Mouse (Mus musculus): ENCODE measurements around the gene Scarf2. TPM values are rescaled to one million over a fixed set of nuclear protein-coding genes. Genes with fewer than 3 reads are reported as not detected.

Scarf2 gene
- polyA plus RNA-seq, 1 experiment from 2014 or later, result 0.97 TPM

GRCm38 (mm10) chr16:17816528-17816927, 19.4 kb downstream of the Scarf2 start:
- WGBS (ENCODE audit: insufficient replicate concordance), result 77% methylated on average over 8 of the region's 8 CpGs
- Histone ChIP-seq H3K4me1 (ENCODE audit: insufficient read depth) (peaks cover 10% of the 10 kb centered on the region), H3K4me2 (ENCODE audit: low read depth, low read length) (no peak overlapping the region), H3K27ac (ENCODE audit: low read depth) (no peak overlapping the region), H3K27me3 (ENCODE audit: insufficient read depth, low read length) (peaks cover 29% of the 10 kb centered on the region; the same call in 1 of the 2 replicates), H3K9me3 (ENCODE audit: low read length) (no peaks in the 10 kb centered on the region), H3K9ac (replicated peaks) (no peak overlapping the region), H3K36me3 (replicated peaks; ENCODE audit: insufficient read depth, low read length) (no peaks in the 10 kb centered on the region), H3K4me3 (ENCODE audit: low read depth, low read length) (no peak overlapping the region)
- no peak for TF ChIP-seq EP300 (IDR thresholded peaks at IDR 0.05; ENCODE audit: low read depth)
- TF ChIP-seq CTCF (IDR thresholded peaks at IDR 0.05; ENCODE audit: low read depth), result no peak
- DNase-seq (no peak), ATAC-seq (no peak)

- Histone ChIP-seq H3K4me2 (ENCODE audit: low read depth, low read length) (no peak overlapping the region), H3K4me1 (ENCODE audit: insufficient read depth) (no peaks in the 10 kb centered on the region), H3K27me3 (ENCODE audit: insufficient read depth, low read length) (peaks cover 24% of the 10 kb centered on the region), H3K9me3 (ENCODE audit: low read length) (no peaks in the 10 kb centered on the region), H3K9ac (replicated peaks) (no peak overlapping the region), H3K4me3 (ENCODE audit: low read depth, low read length) (no peak overlapping the region), H3K27ac (ENCODE audit: low read depth) (no peak overlapping the region), H3K36me3 (replicated peaks; ENCODE audit: insufficient read depth, low read length) (no peaks in the 10 kb centered on the region)
- DNase-seq (no peak), ATAC-seq (no peak)
- WGBS (ENCODE audit: insufficient replicate concordance), result 65% methylated on average over 2 of the region's 2 CpGs
- TF ChIP-seq EP300 (IDR thresholded peaks at IDR 0.05; ENCODE audit: low read depth) (no peak), CTCF (IDR thresholded peaks at IDR 0.05; ENCODE audit: low read depth) (no peak)
Measured at GRCm38 (mm10) chr16:17826500-17826899, 29.4 kb downstream of the Scarf2 start.

GRCm38 (mm10) chr16:17828229-17828628, 31.1 kb downstream of the Scarf2 start:
- Histone ChIP-seq H3K4me1 (ENCODE audit: insufficient read depth) (0 out of 2 replicates have a peak, but pooled peaks cover 2% of the 10 kb centered on the region), H3K36me3 (replicated peaks; ENCODE audit: insufficient read depth, low read length) (no peaks in the 10 kb centered on the region), H3K4me2 (ENCODE audit: low read depth, low read length) (no peak overlapping the region), H3K4me3 (ENCODE audit: low read depth, low read length) (no peak overlapping the region), H3K9ac (replicated peaks) (no peak overlapping the region), H3K27me3 (ENCODE audit: insufficient read depth, low read length) (peaks cover 41% of the 10 kb centered on the region), H3K9me3 (ENCODE audit: low read length) (no peaks in the 10 kb centered on the region), H3K27ac (ENCODE audit: low read depth) (no peak overlapping the region)
- ATAC-seq (no peak), DNase-seq (no peak)
- WGBS (ENCODE audit: insufficient replicate concordance), result 42% methylated on average over 2 of the region's 2 CpGs
- TF ChIP-seq CTCF (IDR thresholded peaks at IDR 0.05; ENCODE audit: low read depth), result no peak
- no peak for TF ChIP-seq EP300 (IDR thresholded peaks at IDR 0.05; ENCODE audit: low read depth)

- 77% methylated on average over 3 of the region's 3 CpGs for WGBS (ENCODE audit: insufficient replicate concordance)
- DNase-seq, result no peak
- peaks cover 6% of the 10 kb centered on the region; the same call in 1 of the 2 replicates for H3K4me1 ChIP-seq (ENCODE audit: insufficient read depth)
- peaks cover 41% of the 10 kb centered on the region for H3K27me3 ChIP-seq (ENCODE audit: insufficient read depth, low read length)
- no peak overlapping the region for H3K4me3 ChIP-seq (ENCODE audit: low read depth, low read length)
- no peak overlapping the region for H3K9ac ChIP-seq (replicated peaks)
- no peak for ATAC-seq
- TF ChIP-seq CTCF (IDR thresholded peaks at IDR 0.05; ENCODE audit: low read depth) (no peak), EP300 (IDR thresholded peaks at IDR 0.05; ENCODE audit: low read depth) (no peak)
- H3K9me3 ChIP-seq (ENCODE audit: low read length), result no peaks in the 10 kb centered on the region
- H3K4me2 ChIP-seq (ENCODE audit: low read depth, low read length), result no peak overlapping the region
- no peaks in the 10 kb centered on the region for H3K36me3 ChIP-seq (replicated peaks; ENCODE audit: insufficient read depth, low read length)
- H3K27ac ChIP-seq (ENCODE audit: low read depth), result no peak overlapping the region
Measured at GRCm38 (mm10) chr16:17828867-17829266, 31.8 kb downstream of the Scarf2 start.

GRCm38 (mm10) chr16:17830385-17831178, 33.5 kb downstream of the Scarf2 start:
- DNase-seq, result no peak
- no peak for ATAC-seq
- WGBS (ENCODE audit: insufficient replicate concordance), result 59% methylated on average over 10 of the region's 10 CpGs

GRCm38 (mm10) chr16:17831781-17832180, 34.7 kb downstream of the Scarf2 start:
- H3K36me3 ChIP-seq (replicated peaks; ENCODE audit: insufficient read depth, low read length), result no peaks in the 10 kb centered on the region
- ATAC-seq, result no peak
- no peak overlapping the region for H3K4me3 ChIP-seq (ENCODE audit: low read depth, low read length)
- H3K4me1 ChIP-seq (ENCODE audit: insufficient read depth), result peaks cover 6% of the 10 kb centered on the region; the same call in 1 of the 2 replicates
- no peak overlapping the region for H3K27ac ChIP-seq (ENCODE audit: low read depth)
- H3K4me2 ChIP-seq (ENCODE audit: low read depth, low read length), result no peak overlapping the region
- no peaks in the 10 kb centered on the region for H3K9me3 ChIP-seq (ENCODE audit: low read length)
- 17% methylated on average over 11 of the region's 11 CpGs for WGBS (ENCODE audit: insufficient replicate concordance)
- no peak for DNase-seq
- H3K9ac ChIP-seq (replicated peaks), result no peak overlapping the region
- TF ChIP-seq CTCF (IDR thresholded peaks at IDR 0.05; ENCODE audit: low read depth) (peak; percentile 37), EP300 (IDR thresholded peaks at IDR 0.05; ENCODE audit: low read depth) (no peak)
- peaks cover 69% of the 10 kb centered on the region for H3K27me3 ChIP-seq (ENCODE audit: insufficient read depth, low read length)

More at GRCm38 (mm10) chr16:17830385-17831178, 33.5 kb downstream of the Scarf2 start:
- Histone ChIP-seq H3K4me1 (ENCODE audit: insufficient read depth) (peaks cover 6% of the 10 kb centered on the region; the same call in 1 of the 2 replicates), H3K36me3 (replicated peaks; ENCODE audit: insufficient read depth, low read length) (no peaks in the 10 kb centered on the region), H3K27ac (ENCODE audit: low read depth) (no peak overlapping the region), H3K9me3 (ENCODE audit: low read length) (no peaks in the 10 kb centered on the region), H3K4me2 (ENCODE audit: low read depth, low read length) (no peak overlapping the region), H3K4me3 (ENCODE audit: low read depth, low read length) (no peak overlapping the region), H3K9ac (replicated peaks) (no peak overlapping the region), H3K27me3 (ENCODE audit: insufficient read depth, low read length) (peaks cover 58% of the 10 kb centered on the region)
- no peak for TF ChIP-seq EP300 (IDR thresholded peaks at IDR 0.05; ENCODE audit: low read depth)
- no peak for TF ChIP-seq CTCF (IDR thresholded peaks at IDR 0.05; ENCODE audit: low read depth)
